ENCODE assay signal across 21 mouse cellular contexts in genomic region chr5:48460221-48460620, GRCm38 (mm10).
"Had no signal": no experiment of that assay in that cellular context is flagged by ENCODE, and none has a peak within 500 bp of the region (broad histone marks: within the 10 kb centered on the region; RNA-seq: fewer than 3 reads in every experiment).

No protein-coding gene starts in this region.

- ATAC-seq: intestine, postnatal 0 days; liver, embryonic 12.5 days; midbrain, embryonic 13.5 days; midbrain, embryonic 16.5 days had no signal

- H3K4me3 ChIP-seq: kidney, embryonic 15.5 days; limb, embryonic 10.5 days; limb, embryonic 13.5 days; liver, embryonic 12.5 days; liver, embryonic 15.5 days; lung, embryonic 15.5 days; megakaryocyte, embryonic 14.5 days; midbrain, embryonic 10.5 days; midbrain, embryonic 13.5 days had no signal

- DNase-seq: kidney, adult 2 months; kidney, postnatal 10 days; kidney, postnatal 36 days; liver; lung, adult 18-20 months; lung, postnatal 10 days; lung, postnatal 36 days; thymus, adult 2 months; thymus, postnatal 14 days; thymus, postnatal 4 days had no signal

- H3K27ac ChIP-seq: kidney, embryonic 15.5 days; limb, embryonic 10.5 days; limb, embryonic 13.5 days; liver, embryonic 12.5 days; liver, embryonic 15.5 days; lung, embryonic 15.5 days; midbrain, embryonic 10.5 days; midbrain, embryonic 13.5 days had no signal
